Mouse (Mus musculus) embryonic facial prominence, embryonic 10.5 days (tissue): ENCODE data around the gene Prrt1. TPM values are rescaled to one million over a fixed set of nuclear protein-coding genes. Genes with fewer than 3 reads are reported as not detected.

Experiments used
- DNase-seq: peaks from one replicate; pipeline ENCODE4 v3.0.0-alpha.2; 2017; ENCODE audit warnings: low spot score
- H3K27ac ChIP-seq: fragments of 300-500 bp; sonication (generic); replicated peaks from 2 replicates; pipeline ENCODE4 v1.5.1; 2016; ENCODE audit warnings: mild to moderate bottlenecking
- H3K27me3 ChIP-seq: fragments of 300-500 bp; sonication (generic); replicated peaks from 2 replicates; pipeline ENCODE4 v1.6.1; 2016; ENCODE audit warnings: low read depth, mild to moderate bottlenecking; ENCODE audit not compliant: poor library complexity, severe bottlenecking
- H3K36me3 ChIP-seq: fragments of 300-500 bp; sonication (generic); replicated peaks from 2 replicates; pipeline ENCODE4 v1.6.1; 2016; ENCODE audit warnings: mild to moderate bottlenecking, moderate library complexity
- H3K4me1 ChIP-seq: fragments of 300-500 bp; sonication (generic); 2 replicates; pipeline ENCODE4 v1.6.1; 2016
- H3K4me3 ChIP-seq: fragments of 300-500 bp; sonication (generic); 2 replicates; pipeline ENCODE4 v1.5.1; 2016; ENCODE audit warnings: mild to moderate bottlenecking, moderate library complexity
- H3K9me3 ChIP-seq: fragments of 300-500 bp; sonication (generic); 2 replicates; pipeline ENCODE4 v1.6.1; 2016; ENCODE audit warnings: mild to moderate bottlenecking
- WGBS: fragments of 180-500 bp; shearing (Covaris S2); methylation state at CpG from one replicate; pipeline ENCODE4 v1.1.7; 2016; 5-methylcytosine and 5-hydroxymethylcytosine counted together
- polyA plus RNA-seq: library from polyadenylated mRNA; unstranded; fragments of >200 nt; fragmentation: Nextera tagmentation; extraction: Ambion mirVana; gene quantifications from 2 replicates; pipeline ENCODE4 v1.2.1, GENCODE M21; 2016

Gene Prrt1
- polyA plus RNA-seq, 1 experiment from 2014 or later = 0.12 TPM

GRCm38 (mm10) chr17:34590154-34590987 is 39.0 kb upstream of the Prrt1 start:
- Histone ChIP-seq H3K27me3 (no peaks in the 10 kb centered on the region; the same call in 1 of the 2 replicates), H3K4me3 (peak overlapping the region; percentile 79), H3K9me3 (no peaks in the 10 kb centered on the region), H3K4me1 (peaks cover 97% of the 10 kb centered on the region), H3K27ac (peak overlapping the region; percentile 100), H3K36me3 (peaks cover 18% of the 10 kb centered on the region)
- WGBS = 60% methylated on average over 15 of the region's 15 CpGs
- DNase-seq = no peak

GRCm38 (mm10) chr17:34591029-34591993 is 38.0 kb upstream of the Prrt1 start, which contains the start of gene Pbx2:
Gene Pbx2, plus strand, starts transcription at chr17:34591266.
- Histone ChIP-seq H3K4me1 (peaks cover 97% of the 10 kb centered on the region), H3K27ac (peak within 1 kb of the TSS; percentile 100), H3K9me3 (no peaks in the 10 kb centered on the region), H3K27me3 (no peaks in the 10 kb centered on the region), H3K4me3 (peak within 1 kb of the TSS; percentile 79), H3K36me3 (peaks cover 27% of the 10 kb centered on the region)
- DNase-seq = peak; percentile 79
- 1% methylated on average over 21 of the region's 21 CpGs for WGBS

GRCm38 (mm10) chr17:34591994-34592375 is 37.3 kb upstream of the Prrt1 start:
- Histone ChIP-seq H3K27ac (peak overlapping the region; percentile 100), H3K9me3 (no peaks in the 10 kb centered on the region), H3K4me1 (peaks cover 96% of the 10 kb centered on the region), H3K4me3 (peak overlapping the region; percentile 79), H3K36me3 (peaks cover 32% of the 10 kb centered on the region), H3K27me3 (no peaks in the 10 kb centered on the region)
- under 1% methylated on average over 34 of the region's 35 CpGs for WGBS
- peak; percentile 98 for DNase-seq

GRCm38 (mm10) chr17:34592581-34593549 is 36.5 kb upstream of the Prrt1 start:
- peak overlapping the region; percentile 100 for H3K27ac ChIP-seq
- H3K4me3 ChIP-seq = peak overlapping the region; percentile 79
- peaks cover 32% of the 10 kb centered on the region for H3K36me3 ChIP-seq
- H3K27me3 ChIP-seq = no peaks in the 10 kb centered on the region
- DNase-seq = peak; percentile 62
- H3K4me1 ChIP-seq = peaks cover 93% of the 10 kb centered on the region
- no peaks in the 10 kb centered on the region for H3K9me3 ChIP-seq
- 1% methylated on average over 32 of the region's 32 CpGs for WGBS

- Histone ChIP-seq H3K9me3 (no peaks in the 10 kb centered on the region), H3K27ac (peak overlapping the region; percentile 100), H3K27me3 (no peaks in the 10 kb centered on the region), H3K4me3 (peak overlapping the region; percentile 79), H3K36me3 (peaks cover 32% of the 10 kb centered on the region), H3K4me1 (peaks cover 92% of the 10 kb centered on the region)
- DNase-seq = peak; percentile 58
- 54% methylated on average over 34 of the region's 34 CpGs for WGBS
These were observed 35.4 kb upstream of the Prrt1 start for GRCm38 (mm10) chr17:34593752-34594525.

- Histone ChIP-seq H3K4me1 (peaks cover 74% of the 10 kb centered on the region), H3K4me3 (0 out of 2 replicates have a peak overlapping the region, but pooled peaks have one; percentile 79), H3K36me3 (peaks cover 46% of the 10 kb centered on the region), H3K9me3 (no peaks in the 10 kb centered on the region), H3K27ac (no peak overlapping the region), H3K27me3 (no peaks in the 10 kb centered on the region)
- no peak for DNase-seq
- 78% methylated on average over 8 of the region's 8 CpGs for WGBS
These were observed 33.2 kb upstream of the Prrt1 start for GRCm38 (mm10) chr17:34596098-34596497.

GRCm38 (mm10) chr17:34597566-34598095 is 31.7 kb upstream of the Prrt1 start, which contains the start of gene Ager:
Gene Ager, plus strand, starts transcription at chr17:34597862.
- 22% methylated on average over 6 of the region's 6 CpGs for WGBS
- peak within 1 kb of the TSS; percentile 21 for H3K27ac ChIP-seq
- H3K27me3 ChIP-seq = no peaks in the 10 kb centered on the region
- peaks cover 57% of the 10 kb centered on the region for H3K36me3 ChIP-seq
- peak within 1 kb of the TSS; percentile 19 for H3K4me3 ChIP-seq
- no peaks in the 10 kb centered on the region for H3K9me3 ChIP-seq
- H3K4me1 ChIP-seq = peaks cover 69% of the 10 kb centered on the region
- no peak for DNase-seq

- no peak for DNase-seq
- peaks cover 57% of the 10 kb centered on the region for H3K4me1 ChIP-seq
- WGBS = 78% methylated on average over 9 of the region's 9 CpGs
- peaks cover 44% of the 10 kb centered on the region for H3K36me3 ChIP-seq
- H3K27me3 ChIP-seq = no peaks in the 10 kb centered on the region
- no peaks in the 10 kb centered on the region for H3K9me3 ChIP-seq
- H3K4me3 ChIP-seq = peak overlapping the region; percentile 16; the same call in 1 of the 2 replicates
- no peak overlapping the region for H3K27ac ChIP-seq
These were observed 29.4 kb upstream of the Prrt1 start for GRCm38 (mm10) chr17:34599891-34600290.

- Histone ChIP-seq H3K27ac (no peak overlapping the region), H3K9me3 (no peaks in the 10 kb centered on the region), H3K4me3 (peak overlapping the region; percentile 96), H3K36me3 (peaks cover 25% of the 10 kb centered on the region), H3K4me1 (peaks cover 55% of the 10 kb centered on the region), H3K27me3 (no peaks in the 10 kb centered on the region)
- DNase-seq = no peak
- WGBS = 89% methylated on average over 12 of the region's 12 CpGs
These were observed 27.5 kb upstream of the Prrt1 start for GRCm38 (mm10) chr17:34601796-34602195.

GRCm38 (mm10) chr17:34603375-34604060 is 25.8 kb upstream of the Prrt1 start, which contains the start of gene Rnf5:
Gene Rnf5, minus strand, starts transcription at chr17:34603690.
- peaks cover 36% of the 10 kb centered on the region for H3K36me3 ChIP-seq
- peak within 1 kb of the TSS; percentile 95 for H3K27ac ChIP-seq
- under 1% methylated on average over 30 of the region's 30 CpGs for WGBS
- H3K4me1 ChIP-seq = peaks cover 56% of the 10 kb centered on the region
- H3K27me3 ChIP-seq = no peaks in the 10 kb centered on the region
- peak within 1 kb of the TSS; percentile 96 for H3K4me3 ChIP-seq
- DNase-seq = no peak
- H3K9me3 ChIP-seq = no peaks in the 10 kb centered on the region
